Comparison of ENCODE assay signal across 23 mouse cellular contexts in genomic region chr7:143254901-143255300, GRCm38 (mm10).
"Had no signal": no experiment of that assay in that cellular context is flagged by ENCODE, and none has a peak within 500 bp of the region (broad histone marks: within the 10 kb centered on the region; RNA-seq: fewer than 3 reads in every experiment).

No protein-coding gene starts in this region.

- H3K4me3 ChIP-seq: heart, embryonic 13.5 days; heart, embryonic 15.5 days; hindbrain, embryonic 13.5 days; hindbrain, embryonic 15.5 days; kidney, embryonic 15.5 days; left cerebral cortex, adult 2 months; limb, embryonic 13.5 days; liver, embryonic 12.5 days had no signal

- H3K9ac ChIP-seq: heart, embryonic 13.5 days; heart, embryonic 15.5 days; hindbrain, embryonic 13.5 days; hindbrain, embryonic 15.5 days; kidney, embryonic 15.5 days; limb, embryonic 13.5 days; liver, embryonic 12.5 days; liver, embryonic 14.5 days had no signal

- H3K27me3 ChIP-seq: heart, embryonic 13.5 days; heart, embryonic 15.5 days; hindbrain, embryonic 13.5 days; hindbrain, embryonic 15.5 days; kidney, embryonic 15.5 days; limb, embryonic 13.5 days; liver, embryonic 12.5 days had no signal

- DNase-seq: gastrocnemius, postnatal 14 days; gastrocnemius, postnatal 36 days; heart, adult 18-20 months; heart, postnatal 14 days; heart, postnatal 36 days; kidney, adult 11 months; kidney, adult 2 months; kidney, adult 9 months; kidney, postnatal 14 days; kidney, postnatal 36 days; layer of hippocampus, adult 9-11 months had no signal

- ATAC-seq: hindbrain, postnatal 0 days; intestine, embryonic 16.5 days; liver, embryonic 12.5 days had no signal

- H3K4me1 ChIP-seq: hindbrain, embryonic 13.5 days; hindbrain, embryonic 15.5 days; kidney, embryonic 15.5 days; liver, embryonic 12.5 days had no signal

- H3K27ac ChIP-seq: heart, embryonic 13.5 days; heart, embryonic 15.5 days; hindbrain, embryonic 13.5 days; hindbrain, embryonic 15.5 days; hindbrain, postnatal 0 days; kidney, embryonic 15.5 days; kidney, postnatal 0 days; left cerebral cortex, adult 2 months; limb, embryonic 13.5 days; liver, embryonic 12.5 days; liver, embryonic 14.5 days had no signal

- H3K4me2 ChIP-seq: heart, embryonic 13.5 days; heart, embryonic 15.5 days; hindbrain, embryonic 13.5 days; hindbrain, embryonic 15.5 days; kidney, embryonic 15.5 days; limb, embryonic 13.5 days; liver, embryonic 12.5 days had no signal

- H3K36me3 ChIP-seq: hindbrain, embryonic 15.5 days had no signal
